Mouse (Mus musculus): ENCODE measurements around the gene Dydc1. TPM values are rescaled to one million over a fixed set of nuclear protein-coding genes. Genes with fewer than 3 reads are reported as not detected.
"Not testable (repeated sequence)": the region's sequence is repeated elsewhere in the genome, so short reads cannot be mapped to it uniquely, and the experiment has no call there.

The Dydc1 gene
- polyA plus RNA-seq, 2 experiments, result not detected

- no peaks in the 10 kb centered on the region for H3K4me1 ChIP-seq (ENCODE audit: control insufficient read depth, insufficient read depth, low read length)
- TF ChIP-seq POLR2A (IDR thresholded peaks at IDR 0.05; ENCODE audit: borderline replicate concordance, extremely low read depth, insufficient read depth, insufficient read length), result no peak
Measured at GRCm38 (mm10) chr14:41033135-41034110, 39.3 kb upstream of the Dydc1 start.

DNA sequence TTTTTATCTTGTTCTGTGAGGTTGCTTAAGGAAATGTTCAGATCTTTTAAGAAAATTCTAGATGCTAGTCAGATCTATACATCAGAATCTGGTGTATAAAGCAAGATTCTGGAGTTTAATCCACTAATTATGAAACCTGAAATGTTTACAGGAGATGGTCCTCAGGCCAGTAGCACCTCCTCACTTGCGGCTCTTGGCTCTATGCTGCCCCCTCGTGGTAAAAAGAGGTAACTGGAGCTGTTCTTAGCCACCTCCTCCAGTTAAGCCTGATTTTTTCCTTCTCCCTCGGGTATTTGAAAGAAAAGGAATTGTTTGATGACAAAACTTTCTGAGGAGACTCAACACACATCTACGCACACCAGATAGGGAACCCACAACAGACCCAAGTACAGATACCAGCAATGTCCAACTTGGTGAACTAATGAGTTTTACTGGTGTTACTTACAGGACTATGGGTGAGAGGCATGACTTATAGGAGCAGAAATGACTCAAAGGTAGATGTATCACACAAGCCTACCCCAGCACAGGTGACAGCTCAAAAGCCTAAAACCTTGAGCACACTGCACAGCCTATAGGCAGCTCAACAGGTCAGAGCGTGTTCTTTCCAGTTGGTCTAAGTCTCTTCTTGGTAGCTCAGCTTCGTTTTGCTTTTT lies 37.4 kb upstream of the Dydc1 start:
- Histone ChIP-seq H3K9ac (ENCODE audit: low read depth, low read length, severe bottlenecking) (no peak overlapping the region), H3K27ac (replicated peaks; ENCODE audit: low read depth, low read length) (no peak overlapping the region), H3K27me3 (ENCODE audit: control insufficient read depth, insufficient read depth, low read length) (no peaks in the 10 kb centered on the region), H3K4me1 (ENCODE audit: control insufficient read depth, insufficient read depth, low read length) (no peaks in the 10 kb centered on the region), H3K9me3 (ENCODE audit: control insufficient read depth, low read length) (no peaks in the 10 kb centered on the region), H3K4me2 (replicated peaks; ENCODE audit: low read depth, low read length, severe bottlenecking) (no peak overlapping the region), H3K4me3 (replicated peaks; ENCODE audit: low read length) (no peak overlapping the region), H3K36me3 (ENCODE audit: control insufficient read depth, insufficient read depth, low read length) (no peaks in the 10 kb centered on the region)
- DNase-seq (ENCODE audit: low spot score) (peak; percentile 4), ATAC-seq (ENCODE audit: low FRiP score, low read depth) (no peak)
- WGBS, result 33% methylated on average over 6 of the region's 6 CpGs
- no peak for TF ChIP-seq POLR2A (IDR thresholded peaks at IDR 0.05; ENCODE audit: borderline replicate concordance, extremely low read depth, insufficient read depth, insufficient read length)

More at GRCm38 (mm10) chr14:41033135-41034110, 39.3 kb upstream of the Dydc1 start:
- DNase-seq (ENCODE audit: low spot score) (peak; percentile 88), ATAC-seq (ENCODE audit: low FRiP score, low read depth) (no peak)
- Histone ChIP-seq H3K9me3 (ENCODE audit: control insufficient read depth, low read length) (no peaks in the 10 kb centered on the region), H3K4me3 (replicated peaks; ENCODE audit: low read length) (no peak overlapping the region), H3K36me3 (ENCODE audit: control insufficient read depth, insufficient read depth, low read length) (no peaks in the 10 kb centered on the region), H3K9ac (ENCODE audit: low read depth, low read length, severe bottlenecking) (no peak overlapping the region), H3K27ac (replicated peaks; ENCODE audit: low read depth, low read length) (no peak overlapping the region), H3K4me2 (replicated peaks; ENCODE audit: low read depth, low read length, severe bottlenecking) (no peak overlapping the region), H3K27me3 (ENCODE audit: control insufficient read depth, insufficient read depth, low read length) (no peaks in the 10 kb centered on the region)
- 55% methylated on average over 13 of the region's 13 CpGs for WGBS

- H3K4me3 ChIP-seq (replicated peaks; ENCODE audit: low read length), result no peak overlapping the region
- 65% methylated on average over 2 of the region's 2 CpGs for whole genome bisulfite sequencing
- ATAC-seq (ENCODE audit: low FRiP score, low read depth) (no peak), DNase-seq (ENCODE audit: low spot score) (no peak)
- no peaks in the 10 kb centered on the region for H3K27me3 ChIP-seq (ENCODE audit: control insufficient read depth, insufficient read depth, low read length)
- no peaks in the 10 kb centered on the region for H3K4me1 ChIP-seq (ENCODE audit: control insufficient read depth, insufficient read depth, low read length)
- H3K27ac ChIP-seq (replicated peaks; ENCODE audit: low read depth, low read length), result no peak overlapping the region
- H3K9me3 ChIP-seq (ENCODE audit: control insufficient read depth, low read length), result no peaks in the 10 kb centered on the region
- H3K36me3 ChIP-seq (ENCODE audit: control insufficient read depth, insufficient read depth, low read length), result no peaks in the 10 kb centered on the region
- no peak overlapping the region for H3K4me2 ChIP-seq (replicated peaks; ENCODE audit: low read depth, low read length, severe bottlenecking)
- no peak for TF ChIP-seq POLR2A (IDR thresholded peaks at IDR 0.05; ENCODE audit: borderline replicate concordance, extremely low read depth, insufficient read depth, insufficient read length)
- no peak overlapping the region for H3K9ac ChIP-seq (ENCODE audit: low read depth, low read length, severe bottlenecking)
Measured at GRCm38 (mm10) chr14:41047402-41047801, 25.3 kb upstream of the Dydc1 start.

DNA sequence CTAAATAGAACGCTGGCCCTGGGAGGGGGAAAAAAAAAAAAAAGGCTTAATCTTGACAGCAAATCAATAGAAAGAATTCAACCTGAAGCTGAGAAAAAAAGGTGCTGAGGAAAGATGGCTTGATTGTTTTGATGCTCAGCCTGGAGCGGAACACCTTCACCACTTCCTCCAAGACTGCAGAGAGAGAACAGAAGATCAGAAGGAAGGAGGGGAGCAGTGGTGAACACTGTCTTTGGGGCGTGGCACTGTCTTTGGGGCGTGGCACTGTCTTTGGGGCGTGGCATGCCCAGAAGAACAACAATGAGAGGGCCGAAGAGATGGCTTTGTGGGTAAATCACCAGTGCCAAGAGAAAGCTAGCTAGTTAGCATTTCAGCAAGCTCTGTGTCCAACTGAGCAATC lies 22.2 kb upstream of the Dydc1 start:
- Histone ChIP-seq H3K4me3 (replicated peaks; ENCODE audit: low read length) (no peak overlapping the region), H3K9me3 (ENCODE audit: control insufficient read depth, low read length) (no peaks in the 10 kb centered on the region), H3K27me3 (ENCODE audit: control insufficient read depth, insufficient read depth, low read length) (no peaks in the 10 kb centered on the region), H3K9ac (ENCODE audit: low read depth, low read length, severe bottlenecking) (no peak overlapping the region), H3K27ac (replicated peaks; ENCODE audit: low read depth, low read length) (no peak overlapping the region), H3K4me1 (ENCODE audit: control insufficient read depth, insufficient read depth, low read length) (no peaks in the 10 kb centered on the region), H3K4me2 (replicated peaks; ENCODE audit: low read depth, low read length, severe bottlenecking) (no peak overlapping the region), H3K36me3 (ENCODE audit: control insufficient read depth, insufficient read depth, low read length) (no peaks in the 10 kb centered on the region)
- ATAC-seq (ENCODE audit: low FRiP score, low read depth) (no peak), DNase-seq (ENCODE audit: low spot score) (no peak)
- no peak for TF ChIP-seq POLR2A (IDR thresholded peaks at IDR 0.05; ENCODE audit: borderline replicate concordance, extremely low read depth, insufficient read depth, insufficient read length)
- 66% methylated on average over 6 of the region's 6 CpGs for WGBS

DNA sequence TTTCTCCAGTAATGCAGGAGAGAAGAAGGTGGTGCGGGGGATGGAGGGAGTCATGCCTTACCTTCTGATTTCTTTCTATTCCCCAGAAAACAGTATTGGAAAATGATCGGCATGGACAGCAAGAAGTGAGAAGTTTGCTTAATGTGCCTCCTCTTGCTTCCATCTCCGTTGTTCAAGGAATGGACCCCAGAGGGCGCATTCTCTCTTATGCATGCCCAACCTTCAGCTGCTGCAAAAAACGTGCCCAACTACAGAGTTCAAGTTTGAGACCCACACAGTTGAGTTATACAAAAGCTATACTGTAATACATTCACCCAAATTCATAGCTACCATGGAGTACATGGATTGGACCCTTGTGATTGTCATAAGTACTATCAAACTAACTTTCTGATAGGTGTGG lies 20.2 kb upstream of the Dydc1 start:
- Histone ChIP-seq H3K4me1 (ENCODE audit: control insufficient read depth, insufficient read depth, low read length) (no peaks in the 10 kb centered on the region), H3K27ac (replicated peaks; ENCODE audit: low read depth, low read length) (no peak overlapping the region), H3K9me3 (ENCODE audit: control insufficient read depth, low read length) (no peaks in the 10 kb centered on the region), H3K4me3 (replicated peaks; ENCODE audit: low read length) (no peak overlapping the region), H3K4me2 (replicated peaks; ENCODE audit: low read depth, low read length, severe bottlenecking) (no peak overlapping the region), H3K36me3 (ENCODE audit: control insufficient read depth, insufficient read depth, low read length) (no peaks in the 10 kb centered on the region), H3K27me3 (ENCODE audit: control insufficient read depth, insufficient read depth, low read length) (no peaks in the 10 kb centered on the region), H3K9ac (ENCODE audit: low read depth, low read length, severe bottlenecking) (no peak overlapping the region)
- TF ChIP-seq POLR2A (IDR thresholded peaks at IDR 0.05; ENCODE audit: borderline replicate concordance, extremely low read depth, insufficient read depth, insufficient read length), result no peak
- 73% methylated on average over 5 of the region's 5 CpGs for WGBS
- no peak for DNase-seq (ENCODE audit: low spot score)
- no peak for ATAC-seq (ENCODE audit: low FRiP score, low read depth)

- not testable (repeated sequence) for H3K27me3 ChIP-seq (ENCODE audit: control insufficient read depth, insufficient read depth, low read length); DNase-seq (ENCODE audit: low spot score); ATAC-seq (ENCODE audit: low FRiP score, low read depth); H3K4me1 ChIP-seq (ENCODE audit: control insufficient read depth, insufficient read depth, low read length); H3K4me2 ChIP-seq (replicated peaks; ENCODE audit: low read depth, low read length, severe bottlenecking); H3K27ac ChIP-seq (replicated peaks; ENCODE audit: low read depth, low read length); H3K9ac ChIP-seq (ENCODE audit: low read depth, low read length, severe bottlenecking); H3K36me3 ChIP-seq (ENCODE audit: control insufficient read depth, insufficient read depth, low read length); H3K9me3 ChIP-seq (ENCODE audit: control insufficient read depth, low read length); H3K4me3 ChIP-seq (replicated peaks; ENCODE audit: low read length)
- WGBS, result 68% methylated on average over 3 of the region's 4 CpGs
Measured at GRCm38 (mm10) chr14:41053190-41053589, 19.5 kb upstream of the Dydc1 start.

Data from limb, embryonic 14.5 days (tissue).